Mouse (Mus musculus) kidney, adult 2 months (tissue): Measurements from ENCODE around the gene Smyd3.

Experiments used
- CTCF ChIP-seq: fragments of 200-500 bp; conservative IDR thresholded peaks from 2 replicates; pipeline ENCODE4 v1.5.1; 2011; ENCODE audit warnings: low read depth, mild to moderate bottlenecking, control low read depth, low read length, moderate library complexity, mixed read lengths; ENCODE audit not compliant: insufficient read depth, insufficient read length
- POLR2A ChIP-seq: fragments of 200-500 bp; IDR thresholded peaks from one replicate; pipeline ENCODE4 v1.6.1; 2011; ENCODE audit warnings: low read depth, low read length, control low read depth

GRCm38 (mm10) chr1:179546551-179546917 lies 28.7 kb upstream of the Smyd3 start:
- TF ChIP-seq POLR2A (no peak), CTCF (no peak)
